Mouse (Mus musculus): Measurements from ENCODE around the gene Tmem251.

DNA sequence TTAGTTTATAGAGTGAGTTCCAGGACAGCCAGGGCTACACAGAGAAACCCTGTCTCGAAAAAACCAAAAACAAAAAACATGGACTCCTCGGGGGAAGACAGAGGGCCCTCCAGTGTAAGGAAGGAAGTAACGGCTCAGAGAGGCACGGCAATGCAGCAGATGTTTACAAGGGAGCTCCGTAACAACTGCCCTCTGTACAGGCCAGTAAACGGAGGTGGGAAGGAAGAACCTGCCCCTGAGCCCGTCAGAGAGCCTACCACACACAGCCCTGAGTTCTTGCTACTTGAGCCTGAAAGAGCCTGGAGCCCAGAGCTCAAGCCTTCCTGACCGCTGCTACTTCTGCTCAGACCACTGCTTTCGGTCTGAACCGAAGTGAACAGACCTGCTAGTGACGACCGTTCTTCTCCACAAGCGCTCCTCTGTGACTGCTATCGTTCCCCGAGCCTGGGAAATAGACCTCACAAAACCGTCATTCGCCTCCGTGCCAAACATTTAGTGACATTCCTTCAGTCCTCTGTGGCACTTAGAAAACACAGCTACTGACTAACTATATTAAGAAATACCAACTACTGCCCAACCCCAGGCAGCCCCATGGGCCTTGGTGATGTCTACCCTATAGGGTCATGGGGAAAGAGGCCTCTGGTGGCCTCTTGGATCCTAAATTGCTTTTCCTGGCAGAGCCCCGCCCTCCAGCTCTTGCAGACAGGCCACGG, 30.3 kb upstream of the Tmem251 start:
- TF ChIP-seq CTCF (IDR thresholded peaks at IDR 0.05; ENCODE audit: borderline replicate concordance, extremely low read depth, insufficient read depth, insufficient read length) (no peak), POLR2A (IDR thresholded peaks at IDR 0.05; ENCODE audit: borderline replicate concordance, extremely low read depth, insufficient read depth, insufficient read length, poor library complexity, severe bottlenecking) (no peak)

Measured in brain, embryonic 14.5 days (tissue).